Mouse (Mus musculus): Measurements from ENCODE around the gene Ryr2. TPM values are rescaled to one million over a fixed set of nuclear protein-coding genes. Genes with fewer than 3 reads are reported as not detected.
A peak's percentile ranks its signal among the peaks of the same experiment; 100 is the strongest.

Ryr2 gene
- total RNA-seq, 4 experiments from 2014 or later: 139 to 174 (median 157) TPM

GRCm38 (mm10) chr13:12094569-12094968 is 12.2 kb downstream of the Ryr2 start:
- no peak for DNase-seq (ENCODE audit: low spot score in 2 of 2)

- no peak for DNase-seq (ENCODE audit: low spot score in 2 of 2)
These were observed 13.6 kb downstream of the Ryr2 start for GRCm38 (mm10) chr13:12093146-12093545.

- no peak for DNase-seq (ENCODE audit: low spot score in 2 of 2)
These were observed 14.2 kb downstream of the Ryr2 start for GRCm38 (mm10) chr13:12092379-12093107.

- DNase-seq (ENCODE audit: low spot score in 2 of 2): no peak
These were observed 22.7 kb downstream of the Ryr2 start for GRCm38 (mm10) chr13:12084112-12084475.

GRCm38 (mm10) chr13:12083443-12084111 is 23.2 kb downstream of the Ryr2 start:
- no peak for DNase-seq (ENCODE audit: low spot score in 2 of 2)

- DNase-seq (ENCODE audit: low spot score in 2 of 2): no peak
These were observed 26.2 kb downstream of the Ryr2 start for GRCm38 (mm10) chr13:12080590-12080989.

- DNase-seq (ENCODE audit: low spot score in 2 of 2): no peak
These were observed 27.2 kb downstream of the Ryr2 start for GRCm38 (mm10) chr13:12079536-12079935.

- no peak for DNase-seq (ENCODE audit: low spot score in 2 of 2)
These were observed 31.8 kb downstream of the Ryr2 start for GRCm38 (mm10) chr13:12074897-12075296.

- DNase-seq (ENCODE audit: low spot score in 2 of 2): no peak
These were observed 34.2 kb downstream of the Ryr2 start for GRCm38 (mm10) chr13:12072571-12072970.

- no peak for DNase-seq (ENCODE audit: low spot score in 2 of 2)
These were observed 34.6 kb downstream of the Ryr2 start for GRCm38 (mm10) chr13:12072112-12072511.

GRCm38 (mm10) chr13:12070157-12071129 is 36.3 kb downstream of the Ryr2 start:
- DNase-seq (ENCODE audit: low spot score in 2 of 2): no peak

- no peak for DNase-seq (ENCODE audit: low spot score in 2 of 2)
These were observed 42.2 kb downstream of the Ryr2 start for GRCm38 (mm10) chr13:12064576-12064975.

GRCm38 (mm10) chr13:12063561-12063960 is 43.2 kb downstream of the Ryr2 start:
- DNase-seq (ENCODE audit: low spot score in 2 of 2): no peak

- DNase-seq (ENCODE audit: low spot score in 2 of 2): no peak
These were observed 49.4 kb downstream of the Ryr2 start for GRCm38 (mm10) chr13:12057357-12057771.

GRCm38 (mm10) chr13:12055913-12056312 is 50.8 kb downstream of the Ryr2 start:
- DNase-seq (ENCODE audit: low spot score in 2 of 2): no peak

- no peak for DNase-seq (ENCODE audit: low spot score in 2 of 2)
These were observed 52.8 kb downstream of the Ryr2 start for GRCm38 (mm10) chr13:12053910-12054309.

GRCm38 (mm10) chr13:12050809-12051208 is 55.9 kb downstream of the Ryr2 start:
- no peak for DNase-seq (ENCODE audit: low spot score in 2 of 2)

GRCm38 (mm10) chr13:12047059-12047458 is 59.7 kb downstream of the Ryr2 start:
- no peak for DNase-seq (ENCODE audit: low spot score in 2 of 2)

GRCm38 (mm10) chr13:12044751-12045150 is 62.0 kb downstream of the Ryr2 start:
- peak in 1 of 2 experiments; percentile 59 for DNase-seq (ENCODE audit: low spot score in 2 of 2)

- DNase-seq (ENCODE audit: low spot score in 2 of 2): no peak
These were observed 63.8 kb downstream of the Ryr2 start for GRCm38 (mm10) chr13:12042891-12043491.

- DNase-seq (ENCODE audit: low spot score in 2 of 2): peak in 1 of 2 experiments; percentile 56
These were observed 66.8 kb downstream of the Ryr2 start for GRCm38 (mm10) chr13:12039967-12040366.
